Mouse (Mus musculus): ENCODE measurements around the gene Bcas2.
"Not testable (repeated sequence)": the region's sequence is repeated elsewhere in the genome, so short reads cannot be mapped to it uniquely, and the experiment has no call there.

The Bcas2 gene

GRCm38 (mm10) chr3:103169771-103170170 lies 1.7 kb upstream of the Bcas2 start:
- DNase-seq (ENCODE audit: low spot score) = peak; percentile 48

GRCm38 (mm10) chr3:103172615-103173014 lies 1.2 kb downstream of the Bcas2 start:
- DNase-seq (ENCODE audit: low spot score) = no peak

GRCm38 (mm10) chr3:103176740-103177139 lies 5.3 kb downstream of the Bcas2 start:
- DNase-seq (ENCODE audit: low spot score) = no peak

- no peak for DNase-seq (ENCODE audit: low spot score)
Observed at GRCm38 (mm10) chr3:103179527-103179926, 8.1 kb downstream of the Bcas2 start.

GRCm38 (mm10) chr3:103181171-103181570 lies 9.7 kb downstream of the Bcas2 start:
- no peak for DNase-seq (ENCODE audit: low spot score)

- no peak for DNase-seq (ENCODE audit: low spot score)
Observed at GRCm38 (mm10) chr3:103182821-103183220, 11.4 kb downstream of the Bcas2 start.

GRCm38 (mm10) chr3:103184467-103184866 lies 13.0 kb downstream of the Bcas2 start:
- DNase-seq (ENCODE audit: low spot score) = not testable (repeated sequence)

- no peak for DNase-seq (ENCODE audit: low spot score)
Observed at GRCm38 (mm10) chr3:103188451-103188850, 17.0 kb downstream of the Bcas2 start.

- DNase-seq (ENCODE audit: low spot score) = no peak
Observed at GRCm38 (mm10) chr3:103188856-103189255, 17.4 kb downstream of the Bcas2 start.

- no peak for DNase-seq (ENCODE audit: low spot score)
Observed at GRCm38 (mm10) chr3:103192161-103192560, 20.7 kb downstream of the Bcas2 start.

GRCm38 (mm10) chr3:103193186-103193585 lies 21.7 kb downstream of the Bcas2 start:
- DNase-seq (ENCODE audit: low spot score) = no peak

- no peak for DNase-seq (ENCODE audit: low spot score)
Observed at GRCm38 (mm10) chr3:103196320-103196823, 24.9 kb downstream of the Bcas2 start.

- DNase-seq (ENCODE audit: low spot score) = no peak
Observed at GRCm38 (mm10) chr3:103199386-103199785, 27.9 kb downstream of the Bcas2 start.

- DNase-seq (ENCODE audit: low spot score) = not testable (repeated sequence)
Observed at GRCm38 (mm10) chr3:103201105-103201504, 29.6 kb downstream of the Bcas2 start.

- DNase-seq (ENCODE audit: low spot score) = no peak
Observed at GRCm38 (mm10) chr3:103203554-103203953, 32.1 kb downstream of the Bcas2 start.

- DNase-seq (ENCODE audit: low spot score) = no peak
Observed at GRCm38 (mm10) chr3:103204445-103204844, 33.0 kb downstream of the Bcas2 start.

GRCm38 (mm10) chr3:103206393-103206792 lies 34.9 kb downstream of the Bcas2 start:
- DNase-seq (ENCODE audit: low spot score) = no peak

- no peak for DNase-seq (ENCODE audit: low spot score)
Observed at GRCm38 (mm10) chr3:103207749-103208148, 36.3 kb downstream of the Bcas2 start.

GRCm38 (mm10) chr3:103208237-103208636 lies 36.8 kb downstream of the Bcas2 start:
- no peak for DNase-seq (ENCODE audit: low spot score)

- DNase-seq (ENCODE audit: low spot score) = no peak
Observed at GRCm38 (mm10) chr3:103211101-103211500, 39.6 kb downstream of the Bcas2 start.

GRCm38 (mm10) chr3:103212142-103212541 lies 40.7 kb downstream of the Bcas2 start:
- no peak for DNase-seq (ENCODE audit: low spot score)

GRCm38 (mm10) chr3:103213537-103213936 lies 42.1 kb downstream of the Bcas2 start:
- no peak for DNase-seq (ENCODE audit: low spot score)

- DNase-seq (ENCODE audit: low spot score) = no peak
Observed at GRCm38 (mm10) chr3:103214593-103215285, 43.3 kb downstream of the Bcas2 start.

- DNase-seq (ENCODE audit: low spot score) = not testable (repeated sequence)
Observed at GRCm38 (mm10) chr3:103215399-103215798, 43.9 kb downstream of the Bcas2 start.

Data from testis, postnatal 14 days (tissue).